Mouse (Mus musculus): ENCODE data around the gene Cmklr1.

DNA sequence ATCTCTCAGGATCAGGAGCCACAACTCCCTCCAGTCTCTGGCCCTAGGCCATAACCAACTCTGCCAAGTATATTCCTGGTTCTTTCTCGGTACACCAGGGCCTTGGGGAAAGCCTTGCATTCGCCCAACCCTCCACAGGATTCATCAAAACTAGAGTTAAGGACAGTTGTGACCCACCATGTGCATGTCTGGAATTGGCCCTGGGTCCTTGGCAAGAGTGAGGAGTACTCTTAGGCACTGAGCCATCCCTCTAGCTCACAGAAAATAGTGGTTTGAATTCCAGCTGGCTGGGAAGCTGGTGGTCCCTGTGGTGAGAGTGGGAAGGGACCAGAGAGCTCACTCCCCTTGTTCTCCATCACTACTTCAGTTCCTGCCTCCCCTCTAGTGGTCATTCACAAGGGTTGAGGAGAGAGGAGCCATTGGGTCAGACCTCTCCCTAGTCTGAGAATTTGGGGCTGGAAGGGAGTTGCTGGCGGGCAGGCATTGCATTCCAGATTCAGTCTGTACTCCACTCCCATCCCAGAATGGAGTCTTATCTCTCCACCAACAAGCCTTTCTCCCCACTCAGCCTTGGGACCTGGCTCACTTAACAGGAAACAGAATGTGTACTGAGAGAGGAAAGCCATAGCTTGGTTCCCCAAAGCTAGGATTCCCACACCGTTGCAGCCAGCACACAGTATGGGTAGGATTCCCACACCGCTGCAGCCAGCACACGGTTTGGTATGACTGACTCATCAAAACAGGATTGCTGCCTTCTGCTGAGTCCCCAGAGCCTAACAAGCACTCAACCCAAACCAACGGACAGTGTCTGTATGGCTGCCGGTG is 43.1 kb downstream of the Cmklr1 start:
- no peak for TF ChIP-seq GATA1 (IDR thresholded peaks at IDR 0.05; ENCODE audit: low read length)
- TF ChIP-seq TAL1 (IDR thresholded peaks at IDR 0.05; ENCODE audit: low read length), result no peak

Data from erythroblast, embryonic 14.5 days (primary cell).